Mouse (Mus musculus): Measurements from ENCODE around the gene Znrf2.

GRCm38 (mm10) chr6:54880086-54880485, 63.4 kb downstream of the Znrf2 start:
- TF ChIP-seq POLR2A (IDR thresholded peaks at IDR 0.05; ENCODE audit: borderline replicate concordance, insufficient read depth, low read length) (no peak), CTCF (IDR thresholded peaks at IDR 0.05; ENCODE audit: borderline replicate concordance, insufficient read depth, low read depth, low read length) (no peak)

Measured in cerebellum, adult 2 months (tissue).